Mouse (Mus musculus) lung, postnatal 0 days (tissue): ENCODE measurements at regions not wholly inside any gene's neighbourhood (a gene's known extent, or its start where the extent isn't known, plus 50 kb on each side); places are given as distances from the start of the nearest gene placed in this dataset.
"Not testable (repeated sequence)": the region's sequence is repeated elsewhere in the genome, so short reads cannot be mapped to it uniquely, and the experiment has no call there.

Experiments
- CTCF ChIP-seq: IDR thresholded peaks from 2 replicates; pipeline ENCODE4 v1.5.1; 2016; ENCODE audit warnings: antibody characterized with exemption, mild to moderate bottlenecking
- EP300 ChIP-seq: IDR thresholded peaks from 2 replicates; pipeline ENCODE4 v1.6.1; 2016; ENCODE audit warnings: antibody characterized with exemption, mild to moderate bottlenecking, control low read depth

- not testable (repeated sequence) for TF ChIP-seq CTCF, EP300
These were observed 77.8 kb downstream of the Sult3a2 start for GRCm38 (mm10) chr10:33708656-33709055.
